Mouse (Mus musculus) spleen, postnatal 4 days (tissue): ENCODE data around the gene Msantd1.
A peak's percentile ranks its signal among the peaks of the same experiment; 100 is the strongest.

Experiments used
- DNase-seq, 2 experiments: peaks; one replicate each; pipeline ENCODE4 v3.0.0; 2022; ENCODE audit warnings: low spot score in 2 of 2

The Msantd1 gene

GRCm38 (mm10) chr5:34924519-34924918 lies 16.7 kb downstream of the Msantd1 start:
- peak; percentile 78 to 80 for DNase-seq

- no peak for DNase-seq
Observed at GRCm38 (mm10) chr5:34927648-34928047, 19.8 kb downstream of the Msantd1 start.

- no peak for DNase-seq
Observed at GRCm38 (mm10) chr5:34930151-34930975, 22.6 kb downstream of the Msantd1 start.

GRCm38 (mm10) chr5:34931091-34931490 lies 23.3 kb downstream of the Msantd1 start:
- no peak for DNase-seq

- DNase-seq = no peak
Observed at GRCm38 (mm10) chr5:34931516-34932457, 24.0 kb downstream of the Msantd1 start.

GRCm38 (mm10) chr5:34932458-34932806 lies 24.6 kb downstream of the Msantd1 start:
- no peak for DNase-seq

- peak in 1 of 2 experiments; percentile 46 for DNase-seq
Observed at GRCm38 (mm10) chr5:34933461-34933860, 25.6 kb downstream of the Msantd1 start.

- no peak for DNase-seq
Observed at GRCm38 (mm10) chr5:34941710-34942470, 34.1 kb downstream of the Msantd1 start.

GRCm38 (mm10) chr5:34943428-34943827 lies 35.6 kb downstream of the Msantd1 start:
- no peak for DNase-seq

- peak; percentile 90 to 94 for DNase-seq
Observed at GRCm38 (mm10) chr5:34948861-34949760, 41.3 kb downstream of the Msantd1 start, which contains the start of gene Rgs12. Rgs12 (plus strand) TSS chr5:34949445.

GRCm38 (mm10) chr5:34949769-34950211 lies 42.0 kb downstream of the Msantd1 start:
- DNase-seq = peak in 1 of 2 experiments; percentile 78

GRCm38 (mm10) chr5:34950486-34951160 lies 42.8 kb downstream of the Msantd1 start:
- no peak for DNase-seq

- DNase-seq = no peak
Observed at GRCm38 (mm10) chr5:34951161-34951834, 43.5 kb downstream of the Msantd1 start.

- DNase-seq = no peak
Observed at GRCm38 (mm10) chr5:34954508-34954907, 46.7 kb downstream of the Msantd1 start.

- no peak for DNase-seq
Observed at GRCm38 (mm10) chr5:34955630-34956029, 47.8 kb downstream of the Msantd1 start.

GRCm38 (mm10) chr5:34956151-34956550 lies 48.3 kb downstream of the Msantd1 start:
- DNase-seq = no peak

- no peak for DNase-seq
Observed at GRCm38 (mm10) chr5:34957015-34957414, 49.2 kb downstream of the Msantd1 start.

GRCm38 (mm10) chr5:34960021-34960420 lies 52.2 kb downstream of the Msantd1 start:
- peak in 1 of 2 experiments; percentile 63 for DNase-seq

GRCm38 (mm10) chr5:34965531-34965930 lies 57.7 kb downstream of the Msantd1 start:
- DNase-seq = no peak
